Mouse (Mus musculus): Measurements from ENCODE around the gene Gli3.

DNA sequence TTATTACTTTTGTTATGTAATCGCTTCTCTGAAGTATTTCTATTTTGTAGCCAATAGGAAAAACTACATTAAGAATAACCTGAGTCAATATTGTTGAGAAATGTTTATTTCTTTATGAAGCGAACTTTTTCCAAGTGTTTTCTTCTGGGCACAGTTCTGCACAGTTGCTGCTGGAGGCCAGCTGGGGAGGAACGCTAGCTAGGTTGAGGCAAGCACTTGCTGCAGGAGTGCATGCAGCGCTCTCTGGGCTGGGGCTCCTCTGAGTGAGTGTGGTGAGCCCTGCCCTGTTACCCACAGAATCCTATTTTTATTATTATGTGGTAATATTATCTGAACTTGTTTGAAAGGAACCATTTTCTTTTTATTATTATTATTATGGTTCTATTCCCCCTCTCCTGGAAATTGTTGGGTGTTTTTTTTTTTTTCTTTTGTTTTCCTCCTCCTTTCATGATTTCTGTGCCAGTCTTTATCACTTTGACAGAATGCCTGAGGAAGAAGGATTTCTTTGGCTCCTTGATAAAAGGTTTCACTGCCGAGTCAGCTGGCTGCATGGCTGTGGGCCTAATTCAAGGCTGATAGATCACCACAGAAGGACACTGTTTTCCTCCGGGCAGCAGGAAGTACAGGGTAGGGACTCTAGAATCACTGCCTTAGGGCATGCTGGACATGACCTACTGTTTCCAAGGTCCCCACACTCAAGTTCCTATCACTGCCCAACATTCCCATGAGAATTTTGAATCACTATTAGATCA is 225.2 kb downstream of the Gli3 start:
- TF ChIP-seq CTCF (IDR thresholded peaks at IDR 0.05; ENCODE audit: low read depth, low read length): no peak
- TF ChIP-seq POLR2A (IDR thresholded peaks at IDR 0.05; ENCODE audit: extremely low read depth, insufficient read depth, low read length): no peak
